19 mouse cellular contexts compared by ENCODE assay signal in the genomic region with DNA sequence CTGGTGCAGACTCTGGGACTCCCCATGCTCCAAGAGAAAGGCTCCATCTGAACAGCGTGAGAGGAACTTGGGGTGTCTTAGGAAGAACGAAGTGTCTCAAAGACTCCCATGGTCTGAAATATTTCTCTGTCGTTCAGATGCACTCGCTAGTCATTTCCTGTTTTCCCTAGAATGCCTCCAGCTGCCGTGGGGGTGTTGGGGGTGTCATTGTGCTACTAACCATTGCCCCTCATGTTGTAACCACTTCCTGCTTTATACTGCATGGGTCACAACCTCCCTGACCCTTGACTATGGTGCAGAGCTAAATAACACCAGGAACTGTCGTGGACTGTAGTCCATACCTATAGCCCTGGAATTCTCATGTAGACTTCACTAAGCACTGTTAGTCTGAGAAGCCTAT.
DNase-seq lines count a peak whose midpoint lies in the region; ATAC-seq lines count a peak whose summit lies in the region.
"Had no signal": no experiment of that assay in that cellular context is flagged by ENCODE, and none has a peak within 500 bp of the region (broad histone marks: within the 10 kb centered on the region; RNA-seq: fewer than 3 reads in every experiment).

No protein-coding gene starts in this region.

- no peaks in the 10 kb centered on the region for H3K9me3 ChIP-seq in hindbrain, embryonic 14.5 days (ENCODE audit: control insufficient read depth, low read length)
- H3K9me3 ChIP-seq: embryonic facial prominence, embryonic 13.5 days; heart, embryonic 13.5 days; limb, embryonic 13.5 days; lung, embryonic 15.5 days had no signal

- WGBS in hindbrain, embryonic 14.5 days = 80% methylated on average over 6 of the region's 6 CpGs

- H3K27me3 ChIP-seq in hindbrain, embryonic 14.5 days (ENCODE audit: control insufficient read depth, insufficient read depth, low read length) = no peaks in the 10 kb centered on the region
- H3K27me3 ChIP-seq: embryonic facial prominence, embryonic 13.5 days; limb, embryonic 13.5 days; lung, embryonic 15.5 days had no signal

- peak; percentile 36 for DNase-seq in kidney, adult 9 months
- DNase-seq in kidney, adult 11 months = no peak
- DNase-seq in B cell, adult 2 months = peak; percentile 20 to 21
- DNase-seq in kidney, postnatal 36 days = peak; percentile 25 to 47
- peak; percentile 58 for DNase-seq in thymus, postnatal 0 days (ENCODE audit: low spot score)
- no peak for DNase-seq in frontal cortex, postnatal 10 days (ENCODE audit: low spot score in 2 of 2)
- DNase-seq in left cerebral cortex, postnatal 36 days (ENCODE audit: low spot score in 2 of 2) = no peak
- no peak for DNase-seq in hindbrain, embryonic 14.5 days (ENCODE audit: low spot score)
- DNase-seq: adrenal gland, postnatal 36 days; cerebellum, adult 9-10 months; heart, postnatal 4 days; layer of hippocampus, adult 9-11 months had no signal

- H3K27ac ChIP-seq in hindbrain, embryonic 14.5 days = no peak overlapping the region
- H3K27ac ChIP-seq: embryonic facial prominence, embryonic 13.5 days; heart, embryonic 13.5 days; hindbrain, postnatal 0 days; limb, embryonic 13.5 days; lung, embryonic 15.5 days; stomach, postnatal 0 days had no signal

- H3K36me3 ChIP-seq in hindbrain, embryonic 14.5 days (replicated peaks; ENCODE audit: control insufficient read depth, insufficient read depth) = no peaks in the 10 kb centered on the region
- H3K36me3 ChIP-seq: embryonic facial prominence, embryonic 13.5 days; heart, embryonic 13.5 days; limb, embryonic 13.5 days; lung, embryonic 15.5 days had no signal

- no peak overlapping the region for H3K9ac ChIP-seq in hindbrain, embryonic 14.5 days
- H3K9ac ChIP-seq: embryonic facial prominence, embryonic 13.5 days; heart, embryonic 13.5 days; limb, embryonic 13.5 days; lung, embryonic 15.5 days had no signal

- intact Hi-C loops in left cerebral cortex, postnatal 36 days (cut with DNase I) = no loop called here

- no peak overlapping the region for H3K4me3 ChIP-seq in hindbrain, embryonic 14.5 days (replicated peaks; ENCODE audit: low read length)
- H3K4me3 ChIP-seq: embryonic facial prominence, embryonic 13.5 days; heart, embryonic 13.5 days; limb, embryonic 13.5 days; lung, embryonic 15.5 days had no signal

- H3K4me2 ChIP-seq in hindbrain, embryonic 14.5 days (replicated peaks) = no peak overlapping the region
- H3K4me2 ChIP-seq: embryonic facial prominence, embryonic 13.5 days; heart, embryonic 13.5 days; limb, embryonic 13.5 days; lung, embryonic 15.5 days had no signal

- H3K4me1 ChIP-seq in hindbrain, embryonic 14.5 days (replicated peaks; ENCODE audit: control insufficient read depth, insufficient read depth, low read length) = peaks cover 11% of the 10 kb centered on the region

- ATAC-seq in hindbrain, embryonic 14.5 days (ENCODE audit: low FRiP score) = no peak
- ATAC-seq: hindbrain, postnatal 0 days; midbrain, embryonic 16.5 days had no signal

Comparison
In these comparisons a context has a peak if more than half of its experiments do, and no peak if none do; other contexts are left out.
1. DNase-seq: peak in kidney, adult 9 months (single experiment), B cell, adult 2 months (2 of 2), kidney, postnatal 36 days (2 of 2) and thymus, postnatal 0 days (single experiment); none in kidney, adult 11 months (single experiment), frontal cortex, postnatal 10 days (0 of 2), left cerebral cortex, postnatal 36 days (0 of 2) and hindbrain, embryonic 14.5 days (single experiment).